Mouse (Mus musculus): ENCODE results near the gene Neurog3.

Gene Neurog3

GRCm38 (mm10) chr10:62137150-62137549 is 4.3 kb downstream of the Neurog3 start:
- no peak for DNase-seq (ENCODE audit: low spot score in 2 of 2)

GRCm38 (mm10) chr10:62138040-62138439 is 5.2 kb downstream of the Neurog3 start:
- no peak for DNase-seq (ENCODE audit: low spot score in 2 of 2)

- no peak for DNase-seq (ENCODE audit: low spot score in 2 of 2)
Measured at GRCm38 (mm10) chr10:62143820-62144219, 10.9 kb downstream of the Neurog3 start, which contains the start of gene Fam241b. TSS of gene Fam241b (minus strand) at chr10:62143920.

DNA sequence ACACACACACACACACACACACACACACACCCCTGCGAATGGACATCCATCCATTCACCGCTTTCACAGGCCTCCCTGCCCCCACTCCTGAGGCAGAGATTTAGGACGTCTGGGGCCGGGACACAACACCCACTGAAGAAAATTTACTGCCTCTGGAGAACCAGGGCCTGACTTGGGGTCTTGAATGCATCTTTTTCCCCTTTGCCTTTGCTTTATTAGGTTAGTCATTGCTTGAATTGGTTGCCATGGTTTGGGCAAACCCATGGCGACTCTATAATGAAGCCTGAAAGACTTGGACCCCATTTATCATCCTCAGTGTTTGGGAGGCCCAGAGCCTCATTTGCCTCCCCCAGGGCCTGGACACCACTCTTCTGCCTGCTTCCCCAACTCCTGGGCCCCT is 13.1 kb downstream of the Neurog3 start:
- DNase-seq (ENCODE audit: low spot score in 2 of 2): no peak

GRCm38 (mm10) chr10:62147466-62148248 is 14.8 kb downstream of the Neurog3 start:
- DNase-seq (ENCODE audit: low spot score in 2 of 2): no peak

GRCm38 (mm10) chr10:62149929-62150328 is 17.0 kb downstream of the Neurog3 start:
- no peak for DNase-seq (ENCODE audit: low spot score in 2 of 2)

GRCm38 (mm10) chr10:62162410-62162809 is 29.5 kb downstream of the Neurog3 start:
- DNase-seq (ENCODE audit: low spot score in 2 of 2): no peak

DNA sequence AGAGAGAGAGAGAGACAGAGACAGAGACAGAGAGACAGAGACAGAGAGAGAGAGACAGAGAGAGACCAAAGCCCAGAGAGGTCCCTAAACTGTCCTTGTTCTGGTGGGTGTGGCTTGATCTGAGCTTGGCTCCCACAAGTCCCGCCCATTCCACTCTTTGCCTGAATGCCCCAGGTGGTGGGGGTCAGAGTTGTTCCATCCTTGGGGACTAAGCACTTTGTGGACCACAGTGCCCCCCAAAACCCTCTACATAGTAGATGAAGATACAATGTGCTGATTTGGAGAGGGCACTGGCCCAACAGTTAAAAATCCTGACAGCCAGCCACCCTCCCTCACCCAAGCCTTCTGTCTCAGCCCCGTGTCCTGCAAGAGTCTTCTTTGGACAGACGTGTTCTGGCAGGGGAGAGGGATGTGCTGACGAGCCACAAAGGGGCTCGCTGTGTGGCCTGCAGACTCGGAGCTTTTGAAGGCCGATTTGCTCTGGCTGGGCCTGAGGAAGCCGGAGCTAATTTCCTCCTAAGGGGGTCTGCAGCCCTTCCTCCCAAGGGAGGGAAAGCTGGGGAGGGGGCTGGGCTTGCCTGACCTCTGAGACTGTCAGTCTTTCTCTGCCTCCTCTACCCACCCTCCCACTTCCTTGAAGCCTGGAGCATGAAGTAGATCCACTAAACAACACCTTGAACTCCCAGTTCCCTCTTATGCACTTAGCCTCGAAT is 40.1 kb downstream of the Neurog3 start:
- no peak for DNase-seq (ENCODE audit: low spot score in 2 of 2)

DNA sequence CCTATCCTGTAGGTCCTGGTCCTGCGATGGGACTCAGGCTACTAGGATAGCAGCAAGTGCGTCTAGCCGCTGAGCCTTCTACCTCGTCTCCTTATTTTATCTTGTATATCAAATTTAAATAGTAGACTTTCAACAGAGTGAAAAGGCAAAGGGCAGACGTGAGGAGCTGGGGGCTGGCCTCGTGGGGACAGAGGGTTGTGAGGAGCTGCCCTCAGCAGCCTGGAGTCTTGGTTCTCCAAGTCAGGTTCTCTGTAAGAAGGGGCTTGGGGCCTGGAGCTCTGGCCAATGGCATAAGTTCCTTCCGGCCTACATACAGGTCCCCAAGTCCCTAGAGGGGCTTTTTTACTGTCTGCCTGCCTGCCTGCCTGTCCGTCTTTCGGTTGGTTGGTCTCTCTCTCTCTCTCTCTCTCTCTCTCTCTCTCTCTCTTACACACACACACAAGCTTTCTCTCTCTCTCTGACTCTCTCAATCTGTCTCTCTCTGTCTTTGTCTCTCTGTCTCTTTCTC is 41.1 kb downstream of the Neurog3 start:
- DNase-seq (ENCODE audit: low spot score in 2 of 2): no peak

DNA sequence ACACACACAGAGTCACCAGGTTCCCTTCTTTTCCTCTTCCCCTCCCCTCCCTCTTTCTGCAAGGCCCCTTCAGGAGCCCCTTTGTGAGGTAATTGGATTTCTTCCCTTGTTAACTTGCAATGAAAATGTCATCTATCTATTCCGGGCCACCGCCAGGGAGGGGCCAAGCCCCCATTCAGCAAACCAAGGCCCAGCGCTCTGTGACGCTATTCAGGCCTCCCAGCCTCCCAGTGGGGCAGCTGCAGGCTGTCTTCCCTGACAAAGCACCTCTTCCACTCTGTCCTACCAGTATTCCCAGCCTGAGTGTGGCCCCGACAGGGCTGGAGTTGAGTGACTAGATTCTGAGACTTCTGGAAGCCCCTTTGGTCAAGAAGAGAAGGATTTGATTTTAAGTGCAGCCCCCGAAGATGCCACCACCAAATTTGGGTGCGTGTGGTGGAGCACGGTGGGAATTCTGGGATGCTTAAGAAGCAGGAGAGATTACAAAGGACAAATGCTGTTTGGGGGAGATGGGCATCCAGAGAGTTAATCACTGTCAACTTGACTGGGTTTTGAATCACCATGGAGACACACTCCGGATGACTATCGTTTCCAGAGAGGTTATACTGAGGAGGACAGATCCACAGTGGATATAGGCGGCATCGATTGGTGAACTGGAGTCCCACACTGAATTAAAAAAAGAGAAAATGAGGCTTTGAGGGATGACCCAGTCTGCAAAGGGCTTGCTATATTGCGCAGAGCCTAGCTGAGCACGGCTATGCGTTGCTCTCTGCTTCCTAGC is 41.8 kb downstream of the Neurog3 start:
- DNase-seq (ENCODE audit: low spot score in 2 of 2): no peak

GRCm38 (mm10) chr10:62179944-62180343 is 47.1 kb downstream of the Neurog3 start:
- DNase-seq (ENCODE audit: low spot score in 2 of 2): no peak

DNA sequence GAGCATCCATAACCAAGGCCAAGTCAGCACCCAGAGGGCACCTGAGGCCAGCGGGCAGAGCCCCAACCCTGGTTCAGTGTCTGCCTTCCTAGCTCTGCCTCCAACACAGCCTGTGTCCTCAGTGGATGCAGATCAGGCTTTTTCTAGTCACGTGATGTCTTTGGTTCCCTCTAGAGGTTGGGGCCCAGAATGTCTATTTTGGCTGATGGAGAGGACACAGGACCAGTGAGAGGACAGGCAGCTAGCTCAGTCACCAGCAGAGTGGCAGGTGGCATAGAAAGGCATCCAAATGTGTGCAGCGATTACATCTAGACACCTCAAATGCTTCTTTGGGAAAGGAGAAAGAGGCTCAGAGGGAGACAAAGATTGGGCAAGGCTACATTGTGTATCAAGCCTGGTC is 48.8 kb downstream of the Neurog3 start:
- DNase-seq (ENCODE audit: low spot score in 2 of 2): no peak

DNA sequence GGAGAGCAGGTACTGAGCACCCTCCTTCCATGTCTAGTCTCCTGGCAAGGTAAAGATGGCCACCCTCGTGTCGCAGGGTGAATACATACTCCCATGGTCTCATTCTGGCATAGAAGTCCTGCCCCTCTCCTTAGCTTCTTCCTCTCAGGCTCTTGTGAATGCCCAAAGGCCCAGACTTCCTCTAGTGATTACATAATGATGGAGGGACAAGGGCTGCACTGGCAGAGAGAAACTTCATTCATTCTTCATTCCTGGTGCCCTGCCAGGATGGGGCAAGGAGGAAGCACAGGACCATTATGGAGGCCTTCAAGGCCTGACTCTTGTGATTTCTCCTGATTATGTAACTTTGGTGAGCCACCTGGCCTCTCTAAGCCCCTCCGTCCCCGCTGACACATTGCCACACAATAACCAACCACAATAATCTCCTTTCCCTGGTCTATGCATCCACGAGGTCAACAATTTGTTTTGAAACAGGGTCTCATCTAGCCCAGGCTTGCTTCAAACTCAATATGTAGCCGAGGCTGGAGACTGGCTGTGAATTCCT is 49.7 kb downstream of the Neurog3 start:
- no peak for DNase-seq (ENCODE audit: low spot score in 2 of 2)

DNA sequence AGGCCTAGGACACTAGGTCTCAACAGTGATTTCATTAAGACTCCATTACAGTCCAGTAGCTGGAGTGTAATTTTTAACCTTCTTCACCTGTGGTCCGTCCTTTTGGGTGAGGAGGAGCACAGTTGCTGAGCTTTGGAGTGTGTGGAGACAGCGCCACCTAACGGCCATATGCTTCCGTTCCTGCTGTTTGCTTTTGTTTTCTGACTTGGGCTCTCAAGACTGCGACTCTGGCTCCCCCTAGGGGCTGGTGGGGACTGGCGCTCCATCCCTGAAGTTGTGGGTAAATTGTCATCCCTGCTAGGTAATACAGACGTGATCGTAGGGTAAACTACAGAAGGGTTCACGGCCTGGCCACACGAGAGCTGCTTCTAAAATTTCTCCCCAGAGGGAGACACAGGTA is 50.2 kb downstream of the Neurog3 start:
- peak; percentile 85 to 91 for DNase-seq (ENCODE audit: low spot score in 2 of 2)
